Comparison of ENCODE assay signal across 8 mouse cellular contexts in the genomic region with DNA sequence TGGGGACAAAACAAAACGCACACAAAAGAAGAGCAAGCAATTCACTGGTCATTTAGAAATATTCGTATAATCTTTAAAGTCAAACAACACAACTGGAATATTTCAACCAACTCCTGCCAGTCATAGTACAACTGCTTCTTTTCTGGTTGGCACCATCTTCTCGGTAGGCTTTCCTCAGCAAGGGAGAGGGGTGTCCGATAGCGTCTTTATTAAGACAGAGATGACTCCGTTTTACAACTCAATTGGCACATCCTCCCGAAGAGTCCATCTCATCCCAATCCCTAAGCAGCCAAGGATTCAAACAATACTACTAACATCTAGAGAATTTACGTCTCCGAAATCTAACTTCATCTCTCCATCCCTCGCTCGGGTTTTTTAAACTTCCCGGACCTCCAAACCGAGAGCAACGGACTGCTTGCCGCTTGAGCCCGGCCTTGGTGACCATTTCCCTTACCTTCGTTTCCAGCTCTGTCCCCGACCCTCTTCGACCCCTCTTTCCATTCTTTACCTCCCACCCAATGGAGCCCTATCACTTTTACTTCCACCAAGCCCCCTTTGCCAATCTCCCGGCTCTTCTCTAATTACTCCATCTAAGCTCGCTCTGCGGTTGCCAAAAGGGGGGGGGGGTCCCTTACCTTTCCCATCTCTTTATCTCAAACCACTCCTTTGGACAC. TPM values are rescaled to one million over a fixed set of nuclear protein-coding genes. Genes with fewer than 3 reads are reported as not detected.
DNase-seq lines count a peak whose midpoint lies in the region; ATAC-seq and TF ChIP-seq lines count a peak whose summit lies in the region.

No protein-coding gene starts in this region.

- TF ChIP-seq POLR2A in bone marrow, adult 2 months (IDR thresholded peaks at IDR 0.05; ENCODE audit: borderline replicate concordance, control insufficient read depth, low read depth, low read length) = no peak

- no peaks in the 10 kb centered on the region for H3K9me3 ChIP-seq in heart, embryonic 16.5 days (replicated peaks; ENCODE audit: control insufficient read depth, low read length)
- H3K9me3 ChIP-seq in hindbrain, embryonic 10.5 days = no peaks in the 10 kb centered on the region
- H3K9me3 ChIP-seq in midbrain, embryonic 10.5 days (replicated peaks) = no peaks in the 10 kb centered on the region

- peaks cover 3% of the 10 kb centered on the region; the same call in 1 of the 2 replicates for H3K36me3 ChIP-seq in heart, embryonic 16.5 days (ENCODE audit: control insufficient read depth, insufficient read depth)
- peaks cover 14% of the 10 kb centered on the region for H3K36me3 ChIP-seq in hindbrain, embryonic 10.5 days
- H3K36me3 ChIP-seq in midbrain, embryonic 10.5 days = peaks cover 27% of the 10 kb centered on the region

- no peak for TF ChIP-seq CTCF in bone marrow, adult 2 months (IDR thresholded peaks at IDR 0.05; ENCODE audit: control insufficient read depth, insufficient read depth, low read length)

- H3K4me2 ChIP-seq in heart, embryonic 16.5 days (ENCODE audit: low read depth, low read length) = peak overlapping the region; percentile 94

- peaks cover 34% of the 10 kb centered on the region for H3K4me1 ChIP-seq in heart, embryonic 16.5 days (ENCODE audit: control insufficient read depth, insufficient read depth, low read length)
- H3K4me1 ChIP-seq in bone marrow, adult 2 months (ENCODE audit: control insufficient read depth, insufficient read depth, low read length) = peaks cover 7% of the 10 kb centered on the region
- peaks cover 55% of the 10 kb centered on the region for H3K4me1 ChIP-seq in hindbrain, embryonic 10.5 days (replicated peaks)
- H3K4me1 ChIP-seq in midbrain, embryonic 10.5 days = peaks cover 51% of the 10 kb centered on the region

- no peak for DNase-seq in heart, postnatal 10 days
- DNase-seq in hindbrain, embryonic 10.5 days (ENCODE audit: low spot score) = no peak
- DNase-seq in midbrain, embryonic 10.5 days (ENCODE audit: low spot score) = peak; percentile 54
- no peak for DNase-seq in layer of hippocampus, postnatal 10 days (ENCODE audit: low spot score in 2 of 2)
- DNase-seq in urinary bladder, postnatal 4 days (ENCODE audit: low spot score in 2 of 2) = no peak
- no peak for DNase-seq in right cerebral cortex, adult 2 months (ENCODE audit: low spot score in 2 of 2)

- H3K9ac ChIP-seq in heart, embryonic 16.5 days (ENCODE audit: low read length) = peak overlapping the region; percentile 88

- peak overlapping the region; percentile 80 for H3K27ac ChIP-seq in heart, embryonic 16.5 days (ENCODE audit: low read length)
- H3K27ac ChIP-seq in bone marrow, adult 2 months (ENCODE audit: control insufficient read depth, insufficient read depth, low read depth, low read length, poor library complexity) = peak overlapping the region; percentile 89
- peak overlapping the region; percentile 92 for H3K27ac ChIP-seq in hindbrain, embryonic 10.5 days
- peak overlapping the region; percentile 93 for H3K27ac ChIP-seq in midbrain, embryonic 10.5 days (replicated peaks)

- H3K27me3 ChIP-seq in heart, embryonic 16.5 days (ENCODE audit: control insufficient read depth, insufficient read depth, low read length) = peaks cover 2% of the 10 kb centered on the region; the same call in 1 of the 2 replicates
- H3K27me3 ChIP-seq in hindbrain, embryonic 10.5 days (ENCODE audit: insufficient read depth, poor library complexity, severe bottlenecking) = no peaks in the 10 kb centered on the region
- 0 out of 2 replicates have a peak, but pooled peaks cover 7% of the 10 kb centered on the region for H3K27me3 ChIP-seq in midbrain, embryonic 10.5 days (ENCODE audit: low read depth, poor library complexity, severe bottlenecking)

- intact Hi-C loops in heart, postnatal 10 days (cut with DNase I) = loop anchor here (2.0 kb wide), 1 partner anchor 71 kb away; a partner anchor contains a TSS

- WGBS in heart, embryonic 16.5 days = 1% methylated on average over 22 of the region's 22 CpGs
- 3% methylated on average over 22 of the region's 22 CpGs for WGBS in bone marrow, adult 2 months
- under 1% methylated on average over 22 of the region's 22 CpGs for WGBS in hindbrain, embryonic 10.5 days
- WGBS in midbrain, embryonic 10.5 days = under 1% methylated on average over 22 of the region's 22 CpGs

- peak overlapping the region; percentile 96 for H3K4me3 ChIP-seq in heart, embryonic 16.5 days (ENCODE audit: low read length)
- H3K4me3 ChIP-seq in bone marrow, adult 2 months (replicated peaks; ENCODE audit: control insufficient read depth, low read depth, low read length) = peak overlapping the region; percentile 83
- peak overlapping the region; percentile 85 for H3K4me3 ChIP-seq in hindbrain, embryonic 10.5 days
- H3K4me3 ChIP-seq in midbrain, embryonic 10.5 days = peak overlapping the region; percentile 88

- no peak for ATAC-seq in heart, embryonic 16.5 days (replicated peaks; ENCODE audit: extremely low read depth, insufficient read depth, low FRiP score)

RNA-seq across cellular contexts. Expression of a gene that starts 0.6 kb away (rescaled TPM):
- polyA plus RNA-seq in heart, embryonic 16.5 days (2015; fragmentation: Nextera tagmentation; extraction: Ambion mirVana) = 7.5 and 8.8 TPM in 2 replicates
- 1 to 10 TPM; 4.4 to 7.0 TPM for total RNA-seq in heart, postnatal 10 days (2021)
- polyA plus RNA-seq in bone marrow, adult 2 months (2011; ENCODE audit: insufficient read depth, insufficient read length, low replicate concordance, missing spikeins) = 15.3 and 52.9 TPM in 2 replicates
- polyA plus RNA-seq in hindbrain, embryonic 10.5 days (2016; fragmentation: Nextera tagmentation; extraction: Ambion mirVana) = 42.7 and 57.7 TPM in 2 replicates
- polyA plus RNA-seq in midbrain, embryonic 10.5 days (2016; fragmentation: Nextera tagmentation; extraction: Ambion mirVana) = 40.2 and 41.0 TPM in 2 replicates
- 10 to 100 TPM; 10.0 to 11.8 TPM for total RNA-seq in layer of hippocampus, postnatal 10 days (2021)
